Mouse (Mus musculus): Measurements from ENCODE around the gene Pitpnm2.
A peak's percentile ranks its signal among the peaks of the same experiment; 100 is the strongest.

The Pitpnm2 gene

GRCm38 (mm10) chr5:124202071-124202470, 47.5 kb downstream of the Pitpnm2 start:
- no peak for DNase-seq (ENCODE audit: low spot score in 2 of 2)

DNA sequence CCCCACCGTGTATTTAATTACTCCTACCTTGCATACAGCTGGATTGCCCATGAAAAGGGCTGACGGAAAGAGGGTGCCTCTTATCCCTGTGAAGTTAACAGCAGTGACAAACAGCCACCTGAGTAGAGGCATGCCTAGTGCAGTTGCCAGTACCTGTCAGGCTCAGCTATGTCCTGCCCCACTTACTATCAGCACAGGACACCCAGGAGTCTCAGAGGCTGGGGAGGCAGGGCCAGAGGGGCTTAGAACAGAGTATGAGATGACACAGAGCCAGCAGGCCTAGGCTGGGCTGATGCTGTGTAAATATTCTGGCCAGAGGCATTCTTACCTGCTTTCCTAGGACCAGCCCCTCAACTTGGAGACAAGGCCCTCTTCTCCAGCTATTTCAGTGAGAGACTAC, 48.0 kb downstream of the Pitpnm2 start:
- no peak for DNase-seq (ENCODE audit: low spot score in 2 of 2)

- DNase-seq (ENCODE audit: low spot score in 2 of 2) = no peak
Measured at GRCm38 (mm10) chr5:124200844-124201243, 48.7 kb downstream of the Pitpnm2 start.

GRCm38 (mm10) chr5:124199168-124199567, 50.4 kb downstream of the Pitpnm2 start:
- no peak for DNase-seq (ENCODE audit: low spot score in 2 of 2)

GRCm38 (mm10) chr5:124198473-124198872, 51.1 kb downstream of the Pitpnm2 start:
- DNase-seq (ENCODE audit: low spot score in 2 of 2) = no peak

DNA sequence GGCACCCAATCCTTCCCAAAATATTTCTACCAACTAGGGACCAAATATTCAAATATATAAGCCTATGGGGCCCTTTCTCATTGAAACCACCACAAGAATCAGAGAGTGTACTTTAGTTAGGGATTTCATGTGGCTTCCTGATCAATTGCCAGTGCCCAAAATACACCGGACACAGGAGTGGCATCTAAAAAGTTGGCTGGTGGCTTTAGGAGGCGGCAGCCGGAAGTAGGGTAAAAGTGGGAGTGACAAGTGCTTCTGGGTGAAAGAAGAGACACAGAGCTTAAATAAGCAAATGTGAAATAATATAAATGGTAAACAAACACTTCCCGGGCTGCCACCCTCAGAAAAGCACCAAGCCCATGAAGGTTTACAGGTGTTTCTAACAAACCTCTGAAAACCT, 53.5 kb downstream of the Pitpnm2 start:
- DNase-seq (ENCODE audit: low spot score in 2 of 2) = no peak

- DNase-seq (ENCODE audit: low spot score in 2 of 2) = no peak
Measured at GRCm38 (mm10) chr5:124194386-124195084, 55.0 kb downstream of the Pitpnm2 start.

DNA sequence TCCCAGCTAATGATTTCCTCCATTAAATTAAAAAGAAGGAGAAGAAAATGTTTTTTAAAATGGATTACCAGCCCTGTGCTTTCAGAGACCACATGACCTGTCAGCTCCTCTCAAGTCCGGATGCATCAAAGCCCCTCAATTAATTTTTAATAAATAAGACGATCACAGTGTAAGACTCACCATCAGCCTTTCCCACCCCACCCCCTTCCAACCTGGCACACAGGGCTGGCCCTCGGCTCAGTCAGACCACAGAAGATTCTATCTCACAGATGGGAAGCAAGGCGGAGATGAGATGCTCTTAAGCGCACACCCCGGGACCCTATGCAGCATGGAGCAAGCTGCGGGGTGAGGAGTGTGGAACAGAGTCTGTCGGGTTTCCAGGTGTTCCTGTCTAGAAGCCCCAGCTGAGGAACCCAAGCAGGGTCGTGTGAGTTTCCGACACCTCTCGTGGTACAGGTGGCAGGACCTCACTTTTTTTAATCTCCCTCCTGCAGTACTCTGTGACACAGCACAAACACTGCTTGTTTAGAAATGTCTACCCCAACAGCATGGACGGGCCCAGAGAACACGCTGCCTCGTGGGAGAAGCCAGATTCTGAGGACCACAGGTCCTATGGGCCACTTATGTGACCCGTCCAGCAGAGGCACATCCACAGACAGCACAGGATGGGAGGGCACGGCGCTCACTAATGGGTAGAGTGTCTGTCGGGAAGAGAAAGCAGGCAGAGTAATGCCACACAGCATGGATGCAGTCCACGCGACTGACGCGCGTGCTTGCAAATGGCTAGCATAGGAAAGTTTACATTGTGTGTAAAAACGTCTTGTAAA, 56.1 kb downstream of the Pitpnm2 start:
- DNase-seq (ENCODE audit: low spot score in 2 of 2) = no peak

DNA sequence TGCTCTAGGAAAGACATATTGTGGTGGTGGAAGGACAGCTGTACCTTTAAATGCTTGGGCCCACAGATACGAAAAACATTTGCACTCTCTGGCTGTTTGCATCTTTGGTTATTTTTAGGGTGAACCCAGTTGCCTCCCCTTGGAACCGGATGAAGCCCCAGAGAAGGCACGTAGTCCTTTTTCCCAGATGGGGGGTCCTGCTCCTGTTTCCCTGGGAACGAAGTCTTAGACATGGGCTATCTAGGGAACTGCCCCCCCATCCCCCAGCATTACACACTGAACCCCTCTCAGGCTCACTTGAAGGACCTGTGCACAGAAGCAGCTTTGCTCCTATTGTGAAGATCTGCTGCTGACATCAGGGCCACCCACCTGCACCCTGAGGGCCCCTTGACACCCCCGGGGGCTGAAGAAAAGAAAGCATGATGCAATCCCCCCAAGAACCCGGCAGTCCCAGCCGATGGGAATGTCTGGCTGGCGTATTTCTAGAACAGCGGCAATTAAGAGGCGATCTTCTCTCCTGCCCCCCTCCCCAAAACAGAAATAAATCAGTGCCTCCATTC, 56.8 kb downstream of the Pitpnm2 start:
- no peak for DNase-seq (ENCODE audit: low spot score in 2 of 2)

DNA sequence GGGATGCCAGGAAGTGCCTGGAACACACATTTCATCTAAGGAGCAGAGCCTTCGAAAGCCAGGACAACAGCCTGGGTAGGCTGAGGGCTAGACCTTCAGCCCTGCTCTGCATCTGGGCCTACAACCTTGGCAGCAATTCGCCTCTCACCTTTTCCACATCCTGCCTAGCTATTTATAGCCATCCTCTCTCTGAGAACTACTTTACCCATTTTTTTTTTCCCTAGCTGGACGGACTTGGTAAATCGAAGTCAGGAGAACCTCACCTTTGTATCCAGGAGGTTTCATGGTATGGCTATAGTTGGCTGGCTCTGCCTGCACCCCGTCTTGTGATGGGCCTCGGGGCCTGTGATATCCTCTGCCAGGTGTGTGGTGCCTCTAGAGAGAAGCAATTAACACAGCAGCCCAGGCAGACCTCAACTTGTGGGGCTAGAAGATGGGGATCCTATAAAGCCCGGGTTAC, 57.3 kb downstream of the Pitpnm2 start:
- DNase-seq (ENCODE audit: low spot score in 2 of 2) = no peak

DNA sequence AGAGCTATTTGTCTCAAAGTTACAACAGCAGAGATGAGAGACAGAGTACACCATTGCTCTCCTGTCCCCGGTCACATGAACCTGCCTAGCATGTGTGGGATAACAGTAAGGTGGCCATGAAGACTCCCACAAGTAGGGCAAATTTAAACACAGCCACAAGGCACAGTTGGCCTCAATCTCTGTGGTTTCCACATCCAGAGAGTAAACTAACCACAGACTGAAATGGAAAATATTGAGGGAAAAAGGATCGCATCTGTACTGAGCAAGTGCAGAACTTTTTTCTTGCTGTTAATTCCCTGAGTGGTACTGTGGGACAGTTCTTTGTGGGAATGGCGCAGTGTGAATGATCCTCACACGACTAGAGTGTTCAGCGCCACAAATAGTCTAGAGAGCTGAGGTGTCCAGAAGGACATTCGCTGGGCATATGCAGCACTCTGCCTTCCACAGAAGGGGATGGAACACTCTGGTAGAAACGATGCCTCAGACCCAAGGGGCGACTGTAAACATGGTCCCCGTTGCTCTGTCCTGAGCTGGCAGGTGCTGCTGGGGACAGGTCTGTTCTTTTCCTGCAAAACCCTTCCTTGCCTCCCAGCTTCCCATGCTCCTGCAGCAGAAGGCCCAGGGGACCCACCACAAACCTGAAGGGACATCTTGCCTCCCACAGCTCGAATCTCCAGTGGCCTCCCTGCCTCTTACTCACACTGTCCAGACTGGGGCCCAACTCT, 59.3 kb downstream of the Pitpnm2 start:
- no peak for DNase-seq (ENCODE audit: low spot score in 2 of 2)

DNA sequence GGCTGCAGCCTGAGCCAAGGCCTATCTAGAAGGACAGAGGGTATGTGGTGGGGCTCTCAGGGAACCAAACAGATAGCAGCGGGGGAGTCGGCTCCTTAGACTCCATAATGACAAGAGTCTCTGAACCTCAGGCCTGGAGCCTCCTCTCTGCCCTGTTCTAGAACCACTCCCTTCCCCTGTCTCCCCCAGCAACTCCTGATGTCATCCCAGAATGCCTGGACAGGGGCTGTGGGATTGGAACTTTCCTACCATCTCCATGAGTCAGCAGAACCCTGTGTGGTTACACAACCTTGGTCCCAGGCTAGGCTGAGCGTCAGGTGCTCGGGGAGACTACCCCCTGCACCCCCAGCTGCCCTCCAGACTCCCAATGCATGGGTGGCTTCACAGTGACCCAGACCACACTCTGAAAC, 60.0 kb downstream of the Pitpnm2 start:
- no peak for DNase-seq (ENCODE audit: low spot score in 2 of 2)

- DNase-seq (ENCODE audit: low spot score in 2 of 2) = peak; percentile 67 to 77
Measured at GRCm38 (mm10) chr5:124187508-124188311, 61.9 kb downstream of the Pitpnm2 start.

DNA sequence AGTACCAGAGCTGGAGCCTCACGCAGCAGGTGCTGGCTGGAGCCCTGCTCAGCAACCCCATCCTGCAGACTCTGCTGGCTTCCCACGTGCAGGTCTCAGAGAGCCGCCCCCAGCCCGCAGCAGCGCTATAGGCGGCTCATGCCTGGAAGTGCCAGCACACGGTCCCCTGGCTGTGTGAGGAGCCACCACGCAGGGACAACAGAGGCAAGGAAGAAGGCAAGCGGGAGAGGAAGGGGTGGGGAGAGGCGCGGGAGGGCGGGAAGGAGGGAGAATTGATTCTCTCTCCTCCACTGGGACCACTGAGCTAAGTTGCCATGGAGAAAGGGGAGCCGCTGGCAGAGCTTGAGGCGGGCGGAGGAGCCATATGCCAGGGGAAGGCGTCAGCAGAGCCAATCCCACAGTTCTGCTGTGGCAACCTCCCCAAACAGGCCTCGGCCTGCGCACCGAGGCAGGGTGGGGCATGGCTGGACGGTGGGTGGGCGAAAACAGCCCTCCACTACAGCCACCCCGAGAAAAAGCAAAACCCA, 62.5 kb downstream of the Pitpnm2 start:
- DNase-seq (ENCODE audit: low spot score in 2 of 2) = peak in 1 of 2 experiments; percentile 74

- DNase-seq (ENCODE audit: low spot score in 2 of 2) = peak in 1 of 2 experiments; percentile 66
Measured at GRCm38 (mm10) chr5:124186465-124186854, 63.1 kb downstream of the Pitpnm2 start.

- no peak for DNase-seq (ENCODE audit: low spot score in 2 of 2)
Measured at GRCm38 (mm10) chr5:124185706-124186464, 63.7 kb downstream of the Pitpnm2 start.

- DNase-seq (ENCODE audit: low spot score in 2 of 2) = peak in 1 of 2 experiments; percentile 53
Measured at GRCm38 (mm10) chr5:124184898-124185701, 64.5 kb downstream of the Pitpnm2 start.

GRCm38 (mm10) chr5:124184191-124184590, 65.4 kb downstream of the Pitpnm2 start:
- no peak for DNase-seq (ENCODE audit: low spot score in 2 of 2)

- no peak for DNase-seq (ENCODE audit: low spot score in 2 of 2)
Measured at GRCm38 (mm10) chr5:124182642-124183041, 66.9 kb downstream of the Pitpnm2 start.
